Mouse (Mus musculus) CH12.LX (cell line): ENCODE data around the gene Ppp1r37.

Experiments
- NELFE ChIP-seq: IDR thresholded peaks from 2 replicates; pipeline ENCODE4 v1.6.1; 2011; ENCODE audit warnings: low read depth, low read length, improper control_type of control experiment
- NRF1 ChIP-seq: IDR thresholded peaks from 2 replicates; pipeline ENCODE4 v1.6.1; 2014; ENCODE audit warnings: low read depth, mild to moderate bottlenecking, inconsistent platforms, low read length, improper control_type of control experiment, moderate library complexity

DNA sequence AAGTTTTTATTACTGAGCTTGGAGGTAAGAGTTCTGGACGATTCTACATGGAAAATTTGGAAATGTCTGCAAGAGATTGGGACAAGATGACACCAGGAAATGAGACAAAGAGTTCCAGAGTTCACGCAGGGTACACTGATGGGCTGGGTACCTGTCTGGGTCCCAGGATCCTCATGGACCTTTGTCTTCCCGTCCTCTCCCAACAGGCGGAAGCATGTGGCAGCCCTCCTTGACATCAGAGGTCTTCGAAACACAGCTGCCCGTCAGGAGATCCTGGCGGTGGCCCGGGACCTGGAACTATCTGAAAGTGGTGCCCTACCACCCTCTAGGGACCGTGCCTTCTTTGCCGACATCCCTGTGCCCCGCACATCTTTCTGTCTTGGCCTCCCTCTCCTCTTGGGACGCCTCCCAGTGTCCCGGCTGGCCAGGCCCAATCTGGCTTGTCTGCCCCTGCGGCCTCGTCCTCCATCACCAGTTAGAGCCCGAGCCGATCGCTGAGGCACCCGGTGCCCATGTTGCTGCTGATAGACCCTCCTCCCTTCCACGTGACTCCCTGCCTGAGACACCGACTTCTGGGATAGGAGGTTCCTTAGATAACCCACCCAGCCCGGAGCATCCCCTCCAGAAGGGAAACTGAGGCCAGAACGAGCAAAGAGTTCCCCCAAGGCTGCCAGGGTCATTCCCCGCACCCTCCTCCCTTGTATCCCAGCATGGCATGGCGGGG, 68.0 kb downstream of the Ppp1r37 start:
- TF ChIP-seq NELFE, result no peak
- TF ChIP-seq NRF1, result no peak
